Mouse (Mus musculus) forebrain, embryonic 11.5 days (tissue): ENCODE measurements around the gene Olfr1410. TPM values are rescaled to one million over a fixed set of nuclear protein-coding genes. Genes with fewer than 3 reads are reported as not detected.

Experiments
- ATAC-seq: fragments of 200-750 bp; cut with Nextera tagmentation; replicated peaks from 2 replicates; pipeline ENCODE4 v1.8.0; 2017; ENCODE audit warnings: moderate TSS enrichment; ENCODE audit not compliant: low FRiP score
- DNase-seq: peaks from one replicate; pipeline ENCODE4 v3.0.0-alpha.2; 2017; ENCODE audit warnings: low spot score
- H3K27ac ChIP-seq: fragments of 300-500 bp; sonication (generic); 2 replicates; pipeline ENCODE4 v1.5.1; 2014; ENCODE audit warnings: low read depth, low read length
- H3K27me3 ChIP-seq: fragments of 300-500 bp; sonication (generic); 2 replicates; pipeline ENCODE4 v1.6.1; 2014; ENCODE audit warnings: mild to moderate bottlenecking, low read length, mixed read lengths; ENCODE audit not compliant: control insufficient read depth, insufficient read depth
- H3K36me3 ChIP-seq: fragments of 300-500 bp; sonication (generic); 2 replicates; pipeline ENCODE4 v1.6.1; 2014; ENCODE audit warnings: mild to moderate bottlenecking, low read length, moderate library complexity, mixed read lengths; ENCODE audit not compliant: control insufficient read depth, insufficient read depth
- H3K4me1 ChIP-seq: fragments of 300-500 bp; sonication (generic); replicated peaks from 2 replicates; pipeline ENCODE4 v1.6.1; 2014; ENCODE audit warnings: low read length, mixed read lengths; ENCODE audit not compliant: control insufficient read depth, insufficient read depth
- H3K4me2 ChIP-seq: fragments of 300-500 bp; sonication (generic); 2 replicates; pipeline ENCODE4 v1.6.1; 2014; ENCODE audit warnings: low read depth, mild to moderate bottlenecking, low read length, moderate library complexity, mixed read lengths; ENCODE audit not compliant: severe bottlenecking
- H3K4me3 ChIP-seq: fragments of 300-500 bp; sonication (generic); 2 replicates; pipeline ENCODE4 v1.5.1; 2014; ENCODE audit warnings: low read depth, low read length
- H3K9ac ChIP-seq: fragments of 300-500 bp; sonication (generic); 2 replicates; pipeline ENCODE4 v1.6.1; 2014; ENCODE audit warnings: low read length
- H3K9me3 ChIP-seq: fragments of 300-500 bp; sonication (generic); 2 replicates; pipeline ENCODE4 v1.6.1; 2016; ENCODE audit warnings: low read length, mixed read lengths; ENCODE audit not compliant: control insufficient read depth
- WGBS: fragments of 180-500 bp; shearing (Covaris S2); extraction: QIAGEN DNeasy Blood & Tissue Kit; methylation state at CpG from one replicate; pipeline ENCODE4 v1.1.7; 2014; 5-methylcytosine and 5-hydroxymethylcytosine counted together
- polyA plus RNA-seq: library from polyadenylated mRNA; unstranded; fragments of >200 nt; fragmentation: Nextera tagmentation; extraction: Ambion mirVana; gene quantifications from 2 replicates; pipeline ENCODE4 v1.2.1, GENCODE M21; 2014

Gene Olfr1410
- not detected in 2 replicates for polyA plus RNA-seq

DNA sequence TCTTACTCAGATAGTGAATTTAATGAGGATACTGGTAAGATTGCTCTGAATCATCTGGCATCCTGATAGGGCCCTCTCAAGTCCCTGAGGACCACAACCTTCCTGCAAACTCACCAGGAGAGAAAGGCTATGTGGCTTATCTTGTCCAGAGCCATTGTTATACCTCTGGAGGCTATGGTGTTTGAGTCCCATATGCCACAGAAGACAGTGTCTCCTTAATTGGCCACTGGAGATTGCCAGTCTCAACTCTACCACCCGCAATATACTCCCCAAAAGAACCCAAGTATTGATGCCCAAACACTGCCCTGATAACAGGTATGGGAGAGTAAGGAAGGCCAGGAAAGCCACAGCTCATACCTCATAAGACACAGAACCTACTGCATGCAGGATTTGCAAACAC lies at the start of gene Olfr1410:
TSS of gene Olfr1410 (plus strand) at position 301 of the 400 bp plus-strand sequence.
- DNase-seq: no peak
- no peaks in the 10 kb centered on the region for H3K9me3 ChIP-seq
- 83% methylated on average over 1 of the region's 1 CpGs for WGBS

DNA sequence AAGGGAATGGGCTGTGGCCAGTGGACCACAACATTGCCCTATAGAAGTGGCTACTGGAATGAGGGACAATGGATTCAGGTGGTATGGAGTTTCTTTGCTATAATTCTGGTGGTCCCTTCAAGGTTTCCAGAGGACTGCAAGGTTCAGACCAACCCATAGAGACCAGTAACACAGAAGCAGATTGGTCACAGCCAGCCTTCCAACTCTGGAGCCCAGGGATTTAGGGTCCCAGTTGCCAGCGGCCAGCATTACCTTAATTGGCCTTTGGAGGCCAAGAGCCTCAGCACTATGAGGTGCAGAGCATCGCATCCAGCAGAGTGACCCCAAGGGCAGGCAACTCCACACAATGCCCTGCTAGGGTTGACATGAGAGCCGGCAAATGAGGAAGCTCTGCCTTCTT lies 34.6 kb upstream of the Olfr1410 start, which contains the start of gene Olfr1413:
TSS of gene Olfr1413 (plus strand) at position 301 of the 400 bp plus-strand sequence.
- ATAC-seq (no peak), DNase-seq (no peak)
- Histone ChIP-seq H3K36me3 (no peaks in the 10 kb centered on the region), H3K9ac (no peak within 1 kb of the TSS), H3K27ac (no peak within 1 kb of the TSS), H3K27me3 (no peaks in the 10 kb centered on the region), H3K4me1 (no peaks in the 10 kb centered on the region), H3K9me3 (no peaks in the 10 kb centered on the region), H3K4me2 (no peak within 1 kb of the TSS), H3K4me3 (no peak within 1 kb of the TSS)
- 86% methylated on average over 3 of the region's 3 CpGs for WGBS

More for the DNA sequence above, at the start of gene Olfr1410:
- Histone ChIP-seq H3K27ac (no peak within 1 kb of the TSS), H3K9ac (no peak within 1 kb of the TSS), H3K4me3 (no peak within 1 kb of the TSS), H3K27me3 (no peaks in the 10 kb centered on the region), H3K4me2 (no peak within 1 kb of the TSS), H3K36me3 (no peaks in the 10 kb centered on the region), H3K4me1 (no peaks in the 10 kb centered on the region)
- no peak for ATAC-seq

DNA sequence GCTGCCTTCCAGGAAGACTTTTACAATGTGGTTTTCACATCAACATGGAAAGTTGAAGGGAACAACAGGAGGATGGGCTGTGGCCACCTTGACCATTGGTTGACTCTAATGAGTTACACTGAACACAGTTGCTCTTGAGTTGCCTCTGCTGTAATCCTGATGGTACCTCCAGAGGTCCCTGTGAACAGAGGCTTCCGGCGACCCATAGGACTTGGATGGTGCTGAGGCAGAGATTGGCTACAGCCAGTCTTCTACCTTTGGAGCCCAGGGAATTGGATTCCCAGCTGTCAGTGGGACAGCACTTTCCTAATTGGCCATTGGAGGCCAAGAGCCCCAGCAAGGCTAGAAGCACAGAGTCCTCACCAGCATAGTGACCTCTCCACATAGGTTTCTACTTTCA lies 20.1 kb upstream of the Olfr1410 start, which contains the start of gene Olfr1412:
TSS of gene Olfr1412 (plus strand) at position 301 of the 400 bp plus-strand sequence.
- Histone ChIP-seq H3K27me3 (no peaks in the 10 kb centered on the region), H3K9ac (no peak within 1 kb of the TSS), H3K4me3 (no peak within 1 kb of the TSS), H3K4me1 (no peaks in the 10 kb centered on the region), H3K36me3 (no peaks in the 10 kb centered on the region), H3K4me2 (no peak within 1 kb of the TSS), H3K27ac (no peak within 1 kb of the TSS), H3K9me3 (no peaks in the 10 kb centered on the region)
- ATAC-seq (no peak), DNase-seq (no peak)
- 87% methylated on average over 2 of the region's 2 CpGs for WGBS

DNA sequence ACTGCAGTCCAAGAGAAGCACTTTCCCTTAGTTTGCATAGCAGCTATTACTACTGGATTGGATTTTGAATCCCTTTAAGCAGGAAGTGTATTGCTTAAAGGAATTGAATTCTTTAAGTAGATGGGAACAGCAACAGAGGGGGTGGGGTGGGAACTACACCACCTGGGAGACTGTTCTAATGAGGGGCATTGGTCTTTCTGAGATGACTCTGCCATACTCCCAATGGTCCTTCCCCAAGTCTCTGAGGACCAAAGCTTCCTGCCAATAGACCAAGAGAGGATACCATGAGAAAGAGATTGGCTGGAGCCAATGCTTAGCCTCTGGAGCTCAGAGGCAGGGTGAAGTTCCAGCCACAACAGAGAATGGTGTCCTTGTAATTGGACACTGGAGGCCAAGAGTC lies 11.5 kb upstream of the Olfr1410 start, which contains the start of gene Olfr1411:
TSS of gene Olfr1411 (plus strand) at position 301 of the 400 bp plus-strand sequence.
- H3K4me1 ChIP-seq: no peaks in the 10 kb centered on the region
- ATAC-seq: no peak
- no peaks in the 10 kb centered on the region for H3K27me3 ChIP-seq
- no peak within 1 kb of the TSS for H3K4me2 ChIP-seq
- no peak within 1 kb of the TSS for H3K27ac ChIP-seq
- no peak within 1 kb of the TSS for H3K4me3 ChIP-seq
- no peaks in the 10 kb centered on the region for H3K9me3 ChIP-seq
- no peak within 1 kb of the TSS for H3K9ac ChIP-seq
- no peak for DNase-seq
- no peaks in the 10 kb centered on the region for H3K36me3 ChIP-seq

DNA sequence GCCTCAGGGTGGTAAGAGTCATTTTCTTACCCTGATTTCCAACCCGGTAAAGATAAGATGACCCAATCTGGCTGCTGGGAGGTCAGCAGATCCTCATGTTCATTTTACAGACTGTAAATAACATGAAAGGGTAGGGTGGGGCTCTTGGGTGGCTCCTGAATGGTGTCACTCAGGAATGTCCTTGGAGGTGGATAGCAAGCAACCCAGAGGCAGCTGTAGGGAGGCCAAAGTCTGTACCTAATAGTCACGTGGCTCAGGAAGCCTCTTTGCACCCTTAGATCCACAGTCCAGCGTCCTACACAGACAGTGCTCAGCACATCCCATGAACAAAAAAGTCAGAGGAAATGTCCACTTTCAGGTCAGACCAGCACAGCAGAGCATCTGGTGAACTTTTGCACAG lies 9.6 kb upstream of the Olfr1410 start:
- no peaks in the 10 kb centered on the region for H3K27me3 ChIP-seq
- WGBS: 77% methylated on average over 3 of the region's 3 CpGs
- H3K27ac ChIP-seq: no peak overlapping the region
- H3K9ac ChIP-seq: no peak overlapping the region
- no peaks in the 10 kb centered on the region for H3K4me1 ChIP-seq
- H3K36me3 ChIP-seq: no peaks in the 10 kb centered on the region
- DNase-seq (no peak), ATAC-seq (no peak)
- H3K4me2 ChIP-seq: no peak overlapping the region
- no peak overlapping the region for H3K4me3 ChIP-seq
- H3K9me3 ChIP-seq: no peaks in the 10 kb centered on the region

DNA sequence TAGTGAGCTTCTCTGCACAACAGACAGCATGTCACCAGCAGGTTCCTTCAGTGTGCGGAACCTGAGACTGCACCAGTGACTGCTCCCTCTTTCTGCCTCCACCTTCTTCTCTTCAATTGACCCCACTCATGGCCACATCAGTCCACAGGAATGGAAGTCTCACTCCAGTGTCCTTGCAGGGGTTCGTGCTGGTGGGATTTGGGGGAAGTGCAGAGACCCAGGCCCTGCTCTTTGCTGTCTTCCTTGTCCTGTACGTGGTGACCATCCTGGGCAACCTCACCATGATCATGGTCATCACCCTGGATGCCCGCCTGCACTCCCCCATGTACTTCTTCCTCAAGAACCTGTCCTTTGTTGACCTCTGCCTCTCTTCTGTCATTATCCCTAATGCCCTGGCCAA lies 2.1 kb downstream of the Olfr1410 start:
- WGBS: 90% methylated on average over 4 of the region's 4 CpGs
- Histone ChIP-seq H3K4me2 (no peak overlapping the region), H3K4me3 (no peak overlapping the region), H3K36me3 (no peaks in the 10 kb centered on the region), H3K27me3 (no peaks in the 10 kb centered on the region), H3K9ac (no peak overlapping the region), H3K27ac (no peak overlapping the region), H3K9me3 (no peaks in the 10 kb centered on the region), H3K4me1 (no peaks in the 10 kb centered on the region)
- no peak for ATAC-seq
- DNase-seq: no peak

DNA sequence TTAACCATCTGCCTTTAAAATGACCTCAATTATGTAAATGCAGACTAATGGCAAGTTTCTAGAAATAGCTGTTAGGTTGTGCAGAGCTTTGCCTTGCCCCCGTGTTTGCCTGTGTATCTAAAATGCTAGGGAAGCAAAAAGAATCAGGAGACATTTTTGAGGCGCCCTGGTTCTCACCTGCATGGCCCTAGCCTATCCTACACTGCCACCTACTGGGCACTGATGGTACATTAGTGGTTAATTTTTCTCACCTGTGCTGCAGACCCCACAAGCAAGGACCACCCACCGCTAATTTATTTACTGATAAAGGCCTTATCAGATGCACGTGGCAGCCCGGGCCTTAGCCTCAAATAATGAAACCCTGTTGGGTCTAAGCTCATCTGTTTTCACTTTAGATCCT lies 5.4 kb downstream of the Olfr1410 start:
- no peaks in the 10 kb centered on the region for H3K4me1 ChIP-seq
- H3K9me3 ChIP-seq: no peaks in the 10 kb centered on the region
- H3K4me3 ChIP-seq: no peak overlapping the region
- ATAC-seq (no peak), DNase-seq (peak; percentile 73)
- H3K4me2 ChIP-seq: no peak overlapping the region
- H3K27me3 ChIP-seq: no peaks in the 10 kb centered on the region
- H3K36me3 ChIP-seq: no peaks in the 10 kb centered on the region
- no peak overlapping the region for H3K9ac ChIP-seq
- H3K27ac ChIP-seq: no peak overlapping the region
- WGBS: 10% methylated on average over 5 of the region's 5 CpGs

DNA sequence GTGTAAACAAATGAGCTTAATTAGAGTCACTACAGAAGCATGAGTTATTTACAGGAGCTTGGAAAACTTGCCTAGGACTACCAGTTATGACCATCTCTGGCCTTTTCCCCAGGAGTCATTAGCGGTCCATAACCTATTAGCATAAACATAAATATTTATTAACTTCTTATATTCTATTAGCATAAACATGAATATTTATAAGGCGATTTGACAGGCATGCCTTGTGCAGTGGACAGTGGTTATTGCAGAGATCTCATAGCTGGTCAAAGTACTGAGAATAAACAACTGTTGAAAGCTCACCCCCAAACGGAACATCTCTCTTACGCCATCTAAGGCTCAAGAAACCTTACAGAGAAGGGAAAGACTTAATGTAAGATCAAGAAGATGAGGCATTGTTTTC lies 7.6 kb downstream of the Olfr1410 start:
- Histone ChIP-seq H3K4me3 (no peak overlapping the region), H3K36me3 (no peaks in the 10 kb centered on the region), H3K9me3 (no peaks in the 10 kb centered on the region), H3K27ac (no peak overlapping the region), H3K9ac (no peak overlapping the region), H3K27me3 (no peaks in the 10 kb centered on the region), H3K4me2 (no peak overlapping the region), H3K4me1 (no peaks in the 10 kb centered on the region)
- ATAC-seq (no peak), DNase-seq (no peak)
- 44% methylated on average over 4 of the region's 4 CpGs for WGBS

DNA sequence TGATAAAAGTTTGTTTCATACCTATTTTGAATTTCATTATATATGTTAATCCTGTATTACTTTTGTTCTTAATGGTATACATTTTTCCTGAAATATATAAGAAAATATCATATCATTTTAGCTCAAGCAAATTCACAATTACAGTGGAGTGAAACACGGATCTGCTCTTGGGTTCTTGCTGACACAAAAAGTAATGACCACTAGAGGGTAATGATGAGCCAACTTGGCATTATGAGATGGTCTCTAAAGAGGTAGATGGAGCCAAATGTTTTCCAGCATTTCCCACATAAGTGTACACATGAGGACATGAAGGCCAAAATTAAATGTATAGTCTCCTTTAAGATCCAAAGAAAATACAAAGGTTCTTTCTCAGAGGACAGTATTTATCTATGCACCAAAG lies 8.9 kb downstream of the Olfr1410 start:
- no peaks in the 10 kb centered on the region for H3K9me3 ChIP-seq
- ATAC-seq: no peak
- no peaks in the 10 kb centered on the region for H3K36me3 ChIP-seq
- H3K4me3 ChIP-seq: no peak overlapping the region
- H3K4me1 ChIP-seq: no peaks in the 10 kb centered on the region
- no peak overlapping the region for H3K27ac ChIP-seq
- no peak overlapping the region for H3K4me2 ChIP-seq
- no peak for DNase-seq
- 18% methylated on average over 1 of the region's 1 CpGs for WGBS
- H3K27me3 ChIP-seq: no peaks in the 10 kb centered on the region
- no peak overlapping the region for H3K9ac ChIP-seq
